Mouse (Mus musculus) neural tube, embryonic 10.5 days (tissue): ENCODE results near the gene Zbtb40.

Source experiments
- DNase-seq: peaks from one replicate; pipeline ENCODE4 v3.0.0-alpha.2; 2017; ENCODE audit warnings: low spot score; ENCODE audit errors: extremely low spot score

Zbtb40 gene

GRCm38 (mm10) chr4:137048550-137049032 is at the start of gene Zbtb40:
Gene Zbtb40 (minus strand): TSS chr4:137048801.
- peak; percentile 99 for DNase-seq

DNA sequence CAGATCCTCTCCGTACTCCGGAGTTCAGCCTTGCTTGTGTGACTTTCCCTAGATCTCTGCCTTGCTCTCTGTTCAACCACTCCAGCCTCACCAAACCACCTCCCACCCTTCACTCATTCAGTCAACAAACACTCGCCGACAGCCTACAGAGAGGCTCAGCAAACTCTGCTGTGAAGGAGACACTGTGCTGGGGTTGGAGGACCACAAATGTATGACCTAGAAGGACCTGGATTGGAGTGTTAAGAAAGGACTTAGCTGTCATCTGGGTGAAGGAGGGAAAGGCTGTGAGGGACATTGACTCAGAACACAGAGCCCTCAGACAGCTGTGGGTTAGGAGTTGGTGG is 49.4 kb upstream of the Zbtb40 start:
- DNase-seq, result no peak

DNA sequence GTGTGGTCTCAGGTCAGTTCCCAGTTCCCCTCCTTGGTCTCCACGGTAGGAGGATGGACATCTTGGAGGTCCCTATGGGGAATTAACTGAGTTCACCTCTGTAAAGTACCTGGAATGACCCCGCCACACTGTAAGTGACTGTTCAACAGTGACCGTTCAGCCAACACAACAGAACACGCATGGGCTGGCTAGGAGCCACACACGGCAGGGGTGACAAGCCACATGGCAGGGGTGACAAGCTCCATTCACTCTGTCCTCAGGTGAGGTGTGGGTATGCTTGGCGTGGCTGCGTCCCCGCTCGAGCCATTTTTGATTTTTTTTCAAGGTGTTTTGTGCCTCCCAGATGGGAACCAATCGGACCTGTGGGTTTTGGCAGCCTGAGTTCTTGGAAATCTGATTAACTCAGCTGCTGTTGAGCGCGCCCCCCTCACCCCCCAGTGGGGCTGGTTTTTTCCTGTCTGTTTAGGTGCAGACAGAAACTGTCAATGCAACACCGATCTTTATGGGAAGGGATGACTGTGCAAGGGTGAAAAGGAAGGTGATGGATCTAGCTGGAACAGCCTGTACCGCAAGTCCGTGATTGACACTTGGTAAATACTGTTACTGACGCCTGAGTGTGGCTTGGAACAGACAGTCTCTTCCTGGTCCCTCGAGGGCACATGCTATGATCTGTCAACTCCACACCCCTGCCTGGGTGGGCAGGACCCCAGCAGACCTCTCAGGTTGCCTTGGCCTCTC is 48.8 kb upstream of the Zbtb40 start:
- no peak for DNase-seq

DNA sequence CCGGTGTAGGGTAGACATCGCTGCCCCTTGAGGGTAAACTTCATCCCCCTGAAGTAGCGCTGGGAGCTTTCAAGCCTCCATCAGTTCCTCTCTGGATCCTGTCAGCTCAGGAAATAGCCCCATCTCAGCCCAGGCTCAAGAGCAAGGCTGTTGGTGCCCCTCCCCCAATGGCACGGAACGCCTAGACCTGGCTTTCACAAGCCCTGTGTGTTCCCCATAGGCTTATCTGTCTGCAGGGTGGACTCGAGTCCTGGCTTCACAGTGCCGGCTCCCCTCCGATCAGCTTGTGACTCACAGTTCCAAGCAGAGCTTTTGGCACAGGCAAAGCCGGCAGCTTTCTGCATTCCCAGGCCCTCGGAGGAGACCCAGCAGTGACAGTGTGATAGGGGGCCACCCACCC is 47.8 kb upstream of the Zbtb40 start:
- DNase-seq, result no peak

DNA sequence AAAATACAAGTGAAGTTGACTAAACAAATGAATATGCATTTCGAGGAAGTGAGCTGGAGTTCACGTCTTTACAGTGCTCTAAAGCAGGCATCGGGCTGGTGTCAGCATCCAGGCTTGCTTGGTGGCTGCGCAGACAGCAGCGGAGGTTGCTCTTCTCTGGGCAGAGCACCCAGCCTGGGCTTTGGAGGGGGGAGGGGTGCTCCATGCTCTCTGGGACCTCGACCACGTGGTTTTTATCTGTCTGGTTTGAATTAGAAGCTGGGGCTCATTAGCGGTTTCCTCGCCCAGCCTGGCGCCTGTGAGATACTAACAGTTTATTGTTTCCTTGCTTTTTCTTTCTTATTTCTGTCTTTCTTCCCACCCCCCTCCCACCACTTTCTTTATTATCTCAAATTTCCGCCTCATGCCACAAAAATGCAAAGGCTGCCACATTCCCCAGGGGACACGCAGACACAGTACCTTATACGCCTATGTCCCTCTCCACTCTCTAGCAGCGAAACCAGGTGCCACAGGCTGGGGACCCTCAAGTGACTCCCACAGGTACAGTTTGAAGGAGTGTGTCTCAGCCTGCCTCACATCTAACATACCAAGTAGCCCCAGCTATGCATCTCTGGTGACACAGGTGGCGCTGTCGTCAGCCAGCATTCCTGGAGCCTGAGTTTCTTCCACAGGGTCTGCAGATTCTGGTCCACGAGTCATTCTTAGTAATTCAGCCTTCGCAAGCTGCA is 36.6 kb upstream of the Zbtb40 start:
- DNase-seq, result no peak

- DNase-seq, result no peak
Observed at GRCm38 (mm10) chr4:137082866-137083265, 34.3 kb upstream of the Zbtb40 start.

GRCm38 (mm10) chr4:137081401-137081800 is 32.8 kb upstream of the Zbtb40 start:
- DNase-seq, result no peak

- no peak for DNase-seq
Observed at GRCm38 (mm10) chr4:137077216-137077615, 28.6 kb upstream of the Zbtb40 start.

DNA sequence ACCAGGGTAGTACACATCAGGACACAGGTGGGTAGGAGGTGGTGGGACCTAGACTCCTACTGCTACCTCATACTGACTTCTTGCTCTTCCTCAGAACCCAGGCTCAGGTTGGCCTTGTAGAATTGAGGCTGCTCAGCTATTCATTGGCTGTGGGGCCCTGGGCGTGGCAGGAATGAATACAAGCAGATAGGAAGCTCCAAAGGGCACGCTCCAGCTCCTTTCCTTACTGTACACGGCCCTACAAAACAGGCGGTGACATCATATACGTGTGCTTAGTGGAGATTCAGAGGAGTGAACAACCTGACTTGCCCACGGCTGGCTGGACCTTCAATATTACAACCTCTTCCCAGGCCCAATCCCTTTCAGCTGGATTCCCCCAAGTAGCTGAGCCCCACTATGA is 22.6 kb upstream of the Zbtb40 start:
- no peak for DNase-seq

GRCm38 (mm10) chr4:137068491-137068890 is 19.9 kb upstream of the Zbtb40 start:
- DNase-seq, result no peak

- no peak for DNase-seq
Observed at GRCm38 (mm10) chr4:137065846-137066245, 17.2 kb upstream of the Zbtb40 start.

- no peak for DNase-seq
Observed at GRCm38 (mm10) chr4:137054932-137055331, 6.3 kb upstream of the Zbtb40 start.

- DNase-seq, result no peak
Observed at GRCm38 (mm10) chr4:137053810-137054209, 5.2 kb upstream of the Zbtb40 start.

DNA sequence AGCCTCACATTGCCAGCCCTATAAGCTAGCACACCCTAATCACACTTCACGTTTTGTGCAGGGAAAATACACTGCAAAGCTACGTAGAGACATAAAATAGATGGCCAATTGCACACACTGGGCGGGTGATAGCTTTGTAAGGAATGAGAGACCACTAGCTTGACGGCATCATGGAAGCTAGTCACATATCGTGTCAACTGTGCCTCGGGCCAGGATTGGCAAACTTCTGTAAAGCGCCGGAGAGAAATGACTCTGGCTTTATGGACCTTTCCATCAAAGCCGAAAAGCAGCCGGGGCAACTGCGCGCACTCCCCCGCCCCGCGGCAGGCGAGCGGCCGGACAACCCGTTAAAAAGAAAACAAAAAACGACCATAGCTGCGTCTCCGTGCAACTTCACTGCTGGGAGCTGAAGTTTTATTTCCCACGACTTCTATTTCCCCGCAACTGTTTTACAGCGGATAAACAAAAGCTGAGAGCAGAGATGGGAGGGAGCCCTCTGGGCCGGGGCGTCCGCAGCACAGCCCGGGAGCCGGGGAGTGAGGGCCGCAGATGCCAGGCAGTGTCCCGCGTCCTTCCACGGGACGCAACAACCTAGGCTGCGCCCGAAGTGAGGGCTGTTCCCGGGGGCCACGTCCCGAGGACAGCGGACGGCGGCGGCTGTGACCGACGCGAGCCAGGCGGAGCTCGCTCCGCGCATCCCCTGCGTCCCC is 606 bp downstream of the Zbtb40 start:
- DNase-seq, result no peak

DNA sequence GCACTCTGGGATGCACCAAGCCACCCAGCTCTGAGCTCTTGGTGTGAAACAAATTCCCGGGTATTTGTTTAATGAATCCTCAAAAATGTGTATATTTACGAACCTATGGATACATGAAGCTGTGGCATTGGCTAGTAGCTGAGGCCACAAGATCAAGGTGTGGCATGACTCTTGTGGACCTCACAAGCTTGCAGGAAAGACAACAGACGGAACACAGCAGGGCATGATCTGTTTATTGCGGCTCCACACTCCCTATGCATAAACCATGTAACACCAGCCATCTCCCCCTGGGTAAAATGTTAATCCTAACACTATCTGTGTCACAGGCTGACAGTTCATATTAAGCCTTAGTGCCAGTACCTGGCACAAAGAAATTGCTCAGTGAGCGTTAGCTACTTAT is 2.5 kb downstream of the Zbtb40 start:
- DNase-seq, result no peak

GRCm38 (mm10) chr4:137044516-137044915 is 4.1 kb downstream of the Zbtb40 start:
- DNase-seq, result no peak

GRCm38 (mm10) chr4:137043799-137044198 is 4.8 kb downstream of the Zbtb40 start:
- no peak for DNase-seq

DNA sequence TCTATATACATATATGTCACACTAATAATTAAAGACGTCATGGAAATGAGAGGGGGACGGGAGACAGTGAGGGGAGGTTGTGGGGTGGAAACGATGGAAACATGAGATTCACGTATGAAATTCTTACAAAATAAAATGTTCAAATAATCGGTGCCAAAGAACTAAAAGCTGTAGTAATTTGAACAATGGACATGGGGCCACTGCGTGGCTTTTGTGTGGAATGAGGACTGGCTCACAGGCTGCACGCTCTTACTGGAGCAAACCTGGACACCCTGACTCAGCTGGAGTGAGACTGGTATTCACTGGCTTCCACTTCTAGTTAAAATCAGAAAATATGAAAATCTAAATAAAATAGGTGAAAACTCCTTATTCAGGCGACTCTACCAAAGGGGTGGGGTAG is 6.6 kb downstream of the Zbtb40 start:
- DNase-seq, result no peak

GRCm38 (mm10) chr4:137041161-137041621 is 7.4 kb downstream of the Zbtb40 start:
- no peak for DNase-seq

- no peak for DNase-seq
Observed at GRCm38 (mm10) chr4:137039441-137039840, 9.2 kb downstream of the Zbtb40 start.

- no peak for DNase-seq
Observed at GRCm38 (mm10) chr4:137038501-137038900, 10.1 kb downstream of the Zbtb40 start.

- DNase-seq, result no peak
Observed at GRCm38 (mm10) chr4:137038096-137038495, 10.5 kb downstream of the Zbtb40 start.
